Mouse (Mus musculus): ENCODE data around the gene Gm20908.
"Not testable (repeated sequence)": the region's sequence is repeated elsewhere in the genome, so short reads cannot be mapped to it uniquely, and the experiment has no call there.

Gene Gm20908

DNA sequence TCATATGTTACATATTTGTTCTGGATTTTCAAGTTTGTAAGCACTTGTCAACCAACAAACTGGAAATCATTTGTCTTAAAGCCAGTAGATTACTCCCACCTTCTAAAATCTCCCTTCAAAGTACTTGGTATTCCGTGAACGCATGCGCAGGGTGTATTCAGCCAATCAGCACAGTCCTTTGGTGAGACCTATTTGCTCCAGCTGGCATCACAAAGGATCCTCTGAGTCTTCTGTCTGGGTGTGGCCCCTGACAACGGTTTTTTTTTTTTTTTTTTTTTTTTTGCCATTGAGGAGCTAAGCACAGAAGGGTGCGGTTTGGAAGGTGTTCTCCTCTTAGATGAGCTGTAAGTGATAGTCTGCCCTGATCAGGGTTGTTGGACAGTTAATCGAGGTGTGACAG lies at the start of gene Gm20908:
TSS of gene Gm20908 (plus strand) at position 301 of the 400 bp plus-strand sequence.
- DNase-seq: not testable (repeated sequence)

Data from lung, postnatal 4 days (tissue).